Mouse (Mus musculus) layer of hippocampus, postnatal 14 days (tissue): ENCODE measurements around the gene Decr2. TPM values are rescaled to one million over a fixed set of nuclear protein-coding genes. Genes with fewer than 3 reads are reported as not detected.

Source experiments
- total RNA-seq, 2 experiments: library from RNA; stranded (reverse); gene quantifications; 2 replicates each; pipeline ENCODE4 v1.2.3; 2021

Gene Decr2
- total RNA-seq, 2 experiments from 2014 or later, result 23.6 to 24.2 TPM

Other genes starting within 250 kb of the Decr2 start
- 10 to 100 TPM; 26.7 to 31.1 TPM for gene Gm20683, start 248.6 kb downstream of the Decr2 start, total RNA-seq
- gene Rhot2, start 245.5 kb downstream of the Decr2 start, total RNA-seq, result 10 to 100 TPM; 95.6 to 97.8 TPM
- gene Wdr90, start 228.8 kb downstream of the Decr2 start, total RNA-seq, result 10 to 100 TPM; 24.0 to 25.8 TPM
- 10 to 100 TPM; 29.2 to 39.0 TPM for gene Mcrip2, start 221.6 kb downstream of the Decr2 start, total RNA-seq
- gene Mettl26, start 215.3 kb downstream of the Decr2 start, total RNA-seq, result 10 to 100 TPM; 39.3 to 44.7 TPM
- 1 to 10 TPM; 1.8 to 2.3 TPM for gene Wfikkn1, start 209.5 kb downstream of the Decr2 start, total RNA-seq
- gene Rab40c, start 170.6 kb downstream of the Decr2 start, total RNA-seq, result 10 to 100 TPM; 48.6 to 52.2 TPM
- gene Pigq, start 145.4 kb downstream of the Decr2 start, total RNA-seq, result 100 to 1,000 TPM; 160 to 168 TPM
- not detected for gene Nhlrc4, start 145.4 kb downstream of the Decr2 start, total RNA-seq
- gene A930017K11Rik, start 137.8 kb downstream of the Decr2 start, total RNA-seq, result under 1 TPM in 1 of 2 experiments, not detected in 1; 0.14 TPM
- gene Capn15, start 104.5 kb downstream of the Decr2 start, total RNA-seq, result 10 to 100 TPM; 44.4 to 46.2 TPM
- 10 to 100 TPM; 82.3 to 85.1 TPM for gene Rab11fip3, start 20.8 kb downstream of the Decr2 start, total RNA-seq
- 1 to 10 TPM; 2.4 to 4.2 TPM for gene Nme4, start 5.3 kb upstream of the Decr2 start, total RNA-seq
- 10 to 100 TPM; 11.0 to 11.3 TPM for gene Tmem8, start 23.0 kb upstream of the Decr2 start, total RNA-seq
- gene Mrpl28, start 33.2 kb upstream of the Decr2 start, total RNA-seq, result 10 to 100 TPM; 70.6 to 71.1 TPM
- gene Axin1, start 48.4 kb upstream of the Decr2 start, total RNA-seq, result 10 to 100 TPM; 22.2 to 23.3 TPM
- under 1 TPM in 1 of 2 experiments, not detected in 1; 0.18 TPM for gene Pdia2, start 108.8 kb upstream of the Decr2 start, total RNA-seq
- gene Rgs11, start 112.6 kb upstream of the Decr2 start, total RNA-seq, result 10 to 100 TPM; 56.1 to 69.6 TPM
- gene Arhgdig, start 117.4 kb upstream of the Decr2 start, total RNA-seq, result 100 to 1,000 TPM; 147 to 158 TPM
- 10 to 100 TPM; 24.8 to 31.5 TPM for gene Fam234a, start 153.9 kb upstream of the Decr2 start, total RNA-seq
- 10 to 100 TPM; 84.5 to 90.3 TPM for gene Luc7l, start 162.6 kb upstream of the Decr2 start, total RNA-seq